Mouse (Mus musculus): ENCODE results near the gene Tlx2. TPM values are rescaled to one million over a fixed set of nuclear protein-coding genes. Genes with fewer than 3 reads are reported as not detected.

Gene Tlx2
- total and polyA plus RNA-seq, 3 experiments, result not detected

DNA sequence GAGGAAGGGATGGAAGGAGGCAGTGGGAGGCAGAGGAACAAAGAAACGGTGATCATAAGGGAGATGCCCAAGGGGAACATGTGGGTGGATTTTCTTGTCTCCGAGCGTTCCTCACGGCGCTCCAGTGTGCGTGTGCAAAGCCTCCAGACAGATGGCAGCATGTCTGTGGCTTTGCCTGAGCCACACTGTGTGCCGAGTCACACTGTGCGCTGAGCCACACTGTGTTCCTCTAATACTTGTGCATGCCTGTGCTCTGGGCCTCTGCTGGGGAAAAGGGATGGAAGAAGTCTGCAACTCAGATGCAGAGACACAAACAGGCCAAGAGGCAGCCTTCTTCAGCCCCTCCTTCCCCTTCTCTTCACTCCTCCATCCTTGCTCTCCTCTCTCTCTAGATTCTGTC lies 42.8 kb downstream of the Tlx2 start:
- TF ChIP-seq IRF4 (IDR thresholded peaks at IDR 0.05; ENCODE audit: low read depth, low read length) (no peak), ZKSCAN1 (IDR thresholded peaks at IDR 0.05; ENCODE audit: borderline replicate concordance, low read depth, low read length) (peak; percentile 92), E2F4 (IDR thresholded peaks at IDR 0.05; ENCODE audit: insufficient replicate concordance, low read depth, low read length) (no peak), ELF1 (IDR thresholded peaks at IDR 0.05; ENCODE audit: low read depth, low read length) (no peak)
- no peak overlapping the region for H3K4me2 ChIP-seq (ENCODE audit: insufficient read depth, low read depth, poor library complexity, severe bottlenecking)
- DNase-seq (ENCODE audit: extremely low read depth), result no peak
- H3K27ac ChIP-seq (ENCODE audit: insufficient read depth, low read depth), result no peak overlapping the region
- peaks cover 29 to 75% of the 10 kb centered on the region in 2 experiments for H3K4me1 ChIP-seq (ENCODE audit: control insufficient read depth in 1 of 2, insufficient read depth in 2 of 2)
- H3K79me2 ChIP-seq (replicated peaks; ENCODE audit: control insufficient read depth, extremely low read depth, insufficient read depth, poor library complexity, severe bottlenecking), result peaks cover 1% of the 10 kb centered on the region
- peaks cover 13 to 35% of the 10 kb centered on the region in 2 experiments for H3K36me3 ChIP-seq (replicated peaks in 1 of 2; ENCODE audit: control insufficient read depth in 1 of 2, insufficient read depth in 1 of 2, low read length in 1 of 2)
- H3K4me3 ChIP-seq (replicated peaks in 1 of 3; ENCODE audit: low read depth in 2 of 3, low read length in 2 of 3, poor library complexity in 1 of 3), result no peak overlapping the region
- in situ Hi-C loops (cut with MboI; ENCODE audit: low pct_ligation_motif_present, low pct_unique_long_range_greater_than_20kb, low sequenced_read_pairs) (no loop called here), dilution Hi-C loops (cut with MboI; ENCODE audit: extremely low pct_ligation_motif_present, extremely low pct_unique_long_range_greater_than_20kb, low sequenced_read_pairs) (no loop called here)
- no peaks in the 10 kb centered on the region for H3K27me3 ChIP-seq (replicated peaks)
- H3K9me3 ChIP-seq (replicated peaks; ENCODE audit: low read length), result no peaks in the 10 kb centered on the region
- no peak overlapping the region for H3K9ac ChIP-seq (ENCODE audit: insufficient read depth, low read depth)

DNA sequence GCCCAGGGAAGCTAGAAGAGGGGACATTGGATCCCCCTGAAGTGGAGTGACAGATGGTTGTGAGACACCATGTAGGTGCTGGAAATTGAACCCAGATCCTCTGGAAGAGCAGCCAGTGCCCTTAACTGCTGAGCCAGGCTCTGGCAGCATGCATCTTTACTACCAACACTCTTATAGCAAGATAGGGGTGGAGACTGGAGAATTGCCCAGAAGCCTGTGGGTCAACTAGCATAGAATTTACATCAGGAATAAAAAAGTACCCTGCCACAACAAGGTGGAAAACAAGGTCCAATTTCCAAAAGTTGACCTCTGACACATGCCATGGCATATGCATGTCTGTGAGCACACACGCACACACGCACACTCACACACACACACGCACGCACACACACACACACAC lies 44.9 kb downstream of the Tlx2 start:
- TF ChIP-seq ZNF384 (IDR thresholded peaks at IDR 0.05; ENCODE audit: low read depth, low read length) (no peak), JUND (conservative IDR thresholded peaks at IDR 0.05; ENCODE audit: low read depth, low read length) (no peak), KAT2A (IDR thresholded peaks at IDR 0.05; ENCODE audit: insufficient replicate concordance, low read length) (no peak), USF1 (IDR thresholded peaks at IDR 0.05; ENCODE audit: low read depth, low read length) (no peak), SIN3A (IDR thresholded peaks at IDR 0.05; ENCODE audit: low read length) (no peak), ZKSCAN1 (IDR thresholded peaks at IDR 0.05; ENCODE audit: borderline replicate concordance, low read depth, low read length) (no peak), HCFC1 (IDR thresholded peaks at IDR 0.05; ENCODE audit: low read depth, low read length) (no peak), TCF12 (IDR thresholded peaks at IDR 0.05; ENCODE audit: low read depth, low read length) (no peak), MAZ (IDR thresholded peaks at IDR 0.05; ENCODE audit: low read depth, low read length) (no peak), POLR2A (IDR thresholded peaks at IDR 0.05; ENCODE audit: low read depth, low read length) (no peak), E2F4 (IDR thresholded peaks at IDR 0.05; ENCODE audit: insufficient replicate concordance, low read depth, low read length) (no peak), TBP (conservative IDR thresholded peaks at IDR 0.05; ENCODE audit: low read depth, low read length) (no peak), MEF2A (IDR thresholded peaks at IDR 0.05; ENCODE audit: borderline replicate concordance, low read depth, low read length) (no peak)
- in situ Hi-C loops (cut with MboI; ENCODE audit: low pct_ligation_motif_present, low pct_unique_long_range_greater_than_20kb, low sequenced_read_pairs), result no loop called here
- peaks cover 3 to 14% of the 10 kb centered on the region in 2 experiments for H3K36me3 ChIP-seq (replicated peaks in 1 of 2; ENCODE audit: control insufficient read depth in 1 of 2, insufficient read depth in 1 of 2, low read length in 1 of 2)
- peak overlapping the region in 1 of 3 experiments; percentile 37 for H3K4me3 ChIP-seq (replicated peaks in 1 of 3; ENCODE audit: low read depth in 2 of 3, low read length in 2 of 3, poor library complexity in 1 of 3)
- H3K27ac ChIP-seq (ENCODE audit: insufficient read depth, low read depth), result no peak overlapping the region
- no peak for DNase-seq (ENCODE audit: extremely low read depth)
- peaks cover 23 to 56% of the 10 kb centered on the region in 2 experiments for H3K4me1 ChIP-seq (ENCODE audit: control insufficient read depth in 1 of 2, insufficient read depth in 2 of 2)
- H3K9me3 ChIP-seq (replicated peaks; ENCODE audit: low read length), result no peaks in the 10 kb centered on the region
- dilution Hi-C loops (cut with MboI; ENCODE audit: extremely low pct_ligation_motif_present, extremely low pct_unique_long_range_greater_than_20kb, low sequenced_read_pairs), result no loop called here
- no peak overlapping the region for H3K4me2 ChIP-seq (ENCODE audit: insufficient read depth, low read depth, poor library complexity, severe bottlenecking)
- H3K79me2 ChIP-seq (replicated peaks; ENCODE audit: control insufficient read depth, extremely low read depth, insufficient read depth, poor library complexity, severe bottlenecking), result no peaks in the 10 kb centered on the region
- no peaks in the 10 kb centered on the region for H3K27me3 ChIP-seq (replicated peaks)
- H3K9ac ChIP-seq (ENCODE audit: insufficient read depth, low read depth), result no peak overlapping the region

All from CH12.LX (cell line).